Mouse (Mus musculus): ENCODE measurements around the gene Ttc16.
A peak's percentile ranks its signal among the peaks of the same experiment; 100 is the strongest.

The Ttc16 gene

DNA sequence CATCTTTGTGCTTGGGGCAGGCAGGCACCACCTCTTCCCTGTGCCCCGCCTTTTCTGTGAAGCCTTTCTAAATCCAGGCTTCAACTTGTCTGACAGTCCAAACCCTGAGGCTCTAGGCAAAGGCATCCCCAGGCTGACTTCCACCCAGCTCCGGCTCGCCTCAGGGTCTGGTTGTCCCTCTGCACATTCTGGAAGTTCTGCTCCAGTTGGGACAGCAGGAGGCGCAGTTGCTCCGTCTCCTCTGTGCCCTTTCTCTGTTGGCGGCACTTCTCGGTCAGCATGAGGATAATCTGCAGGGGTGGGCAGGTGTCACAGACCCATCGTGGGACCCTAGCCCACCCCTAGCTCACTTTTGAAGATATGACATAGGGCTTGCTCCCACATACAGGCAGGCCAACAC, 3.7 kb upstream of the Ttc16 start:
- peak; percentile 68 for DNase-seq

DNA sequence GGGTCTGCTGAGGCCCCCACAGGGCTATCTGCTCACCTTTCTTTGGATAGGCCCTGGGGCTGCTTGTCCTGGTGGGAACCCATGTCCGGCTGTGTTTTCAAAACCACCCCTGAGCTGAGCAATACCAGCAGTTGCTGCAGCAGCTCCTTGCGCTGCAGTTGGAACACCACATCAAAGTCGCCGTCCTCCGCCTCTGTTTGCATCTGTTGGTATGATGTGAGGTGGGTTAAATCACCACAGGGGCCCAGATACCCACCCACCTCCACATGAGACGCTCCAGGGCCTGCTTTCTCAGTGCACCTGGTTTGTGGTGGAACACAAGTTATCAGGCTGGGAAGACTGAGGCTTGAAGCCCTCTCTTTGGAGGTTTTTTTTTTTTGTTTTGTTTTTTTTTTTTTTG, 2.6 kb upstream of the Ttc16 start:
- DNase-seq: no peak

DNA sequence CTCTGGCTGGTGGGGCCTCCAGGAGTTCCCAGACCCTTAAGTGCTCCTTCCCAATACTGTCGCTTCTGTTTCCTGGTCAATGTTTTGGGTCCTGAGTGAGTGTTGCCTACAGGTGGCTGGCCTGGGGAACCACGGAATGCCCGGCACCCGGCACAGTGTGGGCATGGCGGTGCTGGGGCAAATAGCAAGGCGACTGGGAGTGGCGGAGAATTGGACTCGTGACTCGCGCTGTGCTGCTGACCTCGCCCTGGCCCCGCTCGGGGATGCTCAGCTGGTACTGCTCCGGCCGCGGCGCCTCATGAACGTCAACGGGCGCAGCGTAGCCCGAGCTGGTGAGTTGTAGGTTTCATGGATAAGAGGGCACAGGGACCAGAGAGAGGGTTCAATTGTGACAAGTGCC, 759 bp upstream of the Ttc16 start:
- DNase-seq: no peak

DNA sequence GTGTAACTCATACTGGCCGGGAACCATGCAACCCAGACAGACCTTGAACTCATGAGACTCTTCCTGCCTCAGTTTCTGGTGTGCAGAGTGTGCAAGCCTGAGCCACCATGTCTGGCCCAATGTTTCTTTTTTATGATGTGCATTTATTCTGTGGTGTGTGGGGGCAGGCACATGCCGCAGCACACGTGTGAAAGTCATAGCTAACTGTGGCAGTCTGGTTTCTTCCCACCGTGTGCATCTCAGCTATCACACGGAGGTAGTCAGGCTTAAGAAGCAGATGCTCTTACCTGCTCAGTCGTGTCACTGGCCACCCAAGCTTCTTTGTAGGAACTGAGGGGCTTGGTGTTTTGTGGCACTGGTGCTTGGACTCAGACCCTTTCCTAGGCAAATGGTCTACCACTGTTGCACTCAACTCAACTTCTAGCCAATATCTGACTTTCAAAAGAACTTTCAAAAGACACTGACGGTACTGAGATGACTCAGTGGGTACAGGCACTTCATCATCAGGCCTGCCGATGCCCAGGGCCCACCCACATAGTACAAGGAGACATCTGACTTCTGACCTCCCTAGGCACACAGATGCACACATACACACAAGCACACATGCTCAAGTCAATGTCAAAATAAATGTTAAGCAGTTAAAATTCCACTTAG, 2.7 kb downstream of the Ttc16 start:
- DNase-seq: no peak

DNA sequence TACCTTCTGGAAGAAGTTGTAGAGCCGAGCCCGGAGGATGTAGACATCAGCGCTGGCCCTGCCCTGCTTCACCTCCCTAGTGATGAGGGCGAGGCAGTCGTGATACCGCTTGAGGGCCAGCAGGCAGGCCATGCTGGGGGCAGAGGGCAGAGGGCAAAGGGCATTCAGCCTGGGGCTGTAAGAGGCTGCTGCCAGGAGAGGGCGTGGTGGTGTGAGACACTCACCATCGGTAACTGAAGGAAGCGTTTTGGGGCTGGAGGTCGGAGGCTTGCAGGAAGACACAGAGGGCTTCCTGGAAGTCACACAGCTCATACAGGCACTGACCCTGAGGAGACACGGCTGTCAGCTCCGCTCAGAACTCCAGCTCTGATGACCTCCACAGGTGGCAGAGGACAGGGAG, 3.5 kb downstream of the Ttc16 start:
- DNase-seq: no peak

DNA sequence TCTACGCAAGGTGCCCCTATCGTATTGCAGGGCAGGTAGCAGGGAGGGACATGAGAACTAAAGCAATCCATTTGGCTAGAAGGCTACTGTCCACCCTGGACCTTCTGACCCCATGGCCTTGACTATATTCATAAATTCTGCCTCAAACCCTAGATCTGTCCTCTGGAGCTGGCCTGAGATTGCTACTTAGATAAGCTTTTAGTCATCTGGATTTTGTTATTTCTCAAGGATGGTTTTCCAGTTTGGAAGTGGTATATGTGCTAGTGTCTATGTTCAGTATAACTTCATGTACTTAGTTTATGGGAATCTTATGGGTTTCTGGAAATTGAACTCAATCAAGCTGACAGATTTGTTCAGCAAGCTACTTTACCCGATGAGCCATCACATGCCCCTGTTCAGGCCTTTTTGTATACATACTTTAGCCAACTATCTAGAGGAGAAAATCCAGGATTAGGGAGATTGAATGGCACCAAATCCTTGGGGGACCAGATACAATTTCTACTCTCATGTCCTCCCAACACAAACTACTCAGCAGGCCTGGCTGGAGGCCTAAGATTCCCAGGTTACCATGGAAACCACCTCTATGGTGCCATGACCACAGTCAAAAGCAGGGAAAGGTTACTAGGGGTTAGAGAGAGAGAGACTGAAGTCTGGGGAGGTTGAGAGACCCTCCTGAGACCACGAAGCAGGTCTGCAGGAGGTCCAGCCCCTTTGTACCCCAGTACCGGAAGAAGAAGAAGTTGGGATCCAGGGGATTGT, 5.9 kb downstream of the Ttc16 start:
- DNase-seq: no peak

DNA sequence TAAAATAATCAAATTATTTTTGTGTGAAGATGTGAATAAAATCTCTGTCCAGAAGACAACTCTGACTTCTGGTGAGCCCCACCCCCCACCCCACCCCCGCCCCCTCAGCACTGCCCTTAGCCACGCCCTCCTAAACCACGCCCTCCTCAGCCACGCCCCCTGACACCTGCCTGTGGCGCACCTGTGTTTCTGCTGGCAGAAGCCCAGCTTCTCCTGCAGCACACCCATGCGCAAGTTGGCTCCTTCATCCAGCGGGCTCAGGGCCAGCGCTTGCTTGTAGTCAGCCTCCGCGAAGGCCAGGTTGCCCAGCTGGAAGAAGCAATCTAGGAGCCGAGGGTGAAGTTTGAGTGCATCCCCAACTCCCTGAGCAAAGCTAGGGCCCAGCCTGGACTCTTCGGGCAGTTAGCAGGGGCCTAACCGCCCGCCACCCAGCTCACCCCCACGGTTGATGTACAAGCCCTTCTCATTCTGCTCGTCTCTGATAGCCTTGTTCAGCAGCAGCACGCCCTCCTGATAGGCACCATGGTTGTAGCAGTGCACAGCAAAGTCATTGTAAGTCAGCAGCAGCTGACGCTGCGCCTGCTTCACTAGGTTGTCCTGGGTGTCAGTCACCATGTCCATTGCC, 6.7 kb downstream of the Ttc16 start:
- peak; percentile 49 for DNase-seq

DNA sequence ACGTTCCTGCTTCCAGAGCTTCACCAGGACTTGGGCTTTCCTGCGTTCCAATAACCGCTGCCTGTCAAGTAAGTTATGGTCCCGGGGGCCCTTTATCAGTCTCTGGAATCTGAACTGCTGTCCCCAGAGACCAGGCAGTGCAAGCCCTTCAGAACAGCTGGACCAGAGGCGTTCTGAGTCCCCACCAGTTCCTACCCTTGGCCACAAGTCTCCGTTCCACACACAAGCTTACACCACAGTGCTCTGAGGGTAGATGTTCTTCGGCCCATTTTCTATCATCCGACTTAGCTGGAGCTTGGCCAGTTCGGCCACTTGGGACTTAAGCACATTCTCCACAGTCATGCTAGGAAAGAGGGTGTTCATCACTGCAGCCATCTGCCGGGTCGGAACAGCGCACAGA, 8.2 kb downstream of the Ttc16 start:
- no peak for DNase-seq

DNA sequence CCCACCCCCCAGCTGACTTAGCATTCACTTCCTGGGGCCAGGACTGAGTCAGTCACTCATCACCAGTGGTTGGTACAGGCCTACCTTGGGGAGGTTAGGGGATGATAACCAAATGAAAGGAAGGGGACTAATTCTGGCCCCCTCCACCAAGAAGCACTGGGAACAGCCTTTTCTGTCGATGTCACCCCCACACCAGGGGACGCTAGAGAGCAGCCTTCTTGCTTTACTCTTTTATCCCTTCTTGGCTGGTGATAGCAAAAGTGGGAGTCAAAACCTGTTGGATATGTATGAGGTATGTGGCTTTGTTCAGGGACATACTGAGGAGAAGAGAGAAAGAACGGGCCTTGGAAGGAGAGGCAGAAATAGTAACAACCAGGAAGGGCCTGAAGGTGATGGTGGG, 12.1 kb downstream of the Ttc16 start:
- no peak for DNase-seq

DNA sequence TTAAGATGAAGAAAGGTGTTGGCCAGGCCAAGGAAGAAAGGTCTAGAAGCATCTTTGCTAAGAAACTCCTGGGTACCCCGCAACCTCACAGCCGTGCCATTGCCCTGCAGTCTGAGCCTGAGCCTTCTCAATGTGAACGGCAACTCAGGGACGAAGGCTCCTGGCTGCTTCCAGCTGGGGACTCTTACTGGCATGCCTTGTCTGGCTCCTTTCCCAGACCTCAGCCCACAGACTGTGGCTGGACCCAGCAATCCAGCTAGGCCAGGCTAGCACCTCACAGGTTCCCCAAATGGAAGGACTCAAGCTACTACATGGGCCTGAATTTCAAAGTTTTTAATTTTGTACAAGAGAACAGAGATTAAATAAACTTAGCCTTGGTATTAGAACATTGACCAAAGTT, 13.6 kb downstream of the Ttc16 start:
- DNase-seq: no peak

DNA sequence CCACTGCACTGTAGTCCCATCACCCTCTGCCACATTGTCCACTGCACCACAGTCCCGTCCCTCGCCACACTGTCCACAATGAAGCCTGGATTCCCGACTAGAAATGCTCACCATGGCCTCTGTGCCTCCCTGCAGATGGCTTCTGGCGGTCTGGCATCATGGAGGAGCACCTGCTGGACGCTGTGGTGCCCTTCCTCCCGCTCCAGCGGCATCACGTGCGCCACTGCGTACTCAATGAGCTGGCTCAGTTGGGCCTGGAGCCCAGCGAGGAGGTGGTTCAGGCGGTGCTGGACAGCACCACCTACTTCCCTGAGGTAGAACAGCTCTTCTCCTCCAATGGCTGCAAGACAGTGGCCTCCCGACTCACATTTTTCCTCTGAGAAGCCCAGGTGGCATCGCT, 14.1 kb downstream of the Ttc16 start:
- DNase-seq: no peak

DNA sequence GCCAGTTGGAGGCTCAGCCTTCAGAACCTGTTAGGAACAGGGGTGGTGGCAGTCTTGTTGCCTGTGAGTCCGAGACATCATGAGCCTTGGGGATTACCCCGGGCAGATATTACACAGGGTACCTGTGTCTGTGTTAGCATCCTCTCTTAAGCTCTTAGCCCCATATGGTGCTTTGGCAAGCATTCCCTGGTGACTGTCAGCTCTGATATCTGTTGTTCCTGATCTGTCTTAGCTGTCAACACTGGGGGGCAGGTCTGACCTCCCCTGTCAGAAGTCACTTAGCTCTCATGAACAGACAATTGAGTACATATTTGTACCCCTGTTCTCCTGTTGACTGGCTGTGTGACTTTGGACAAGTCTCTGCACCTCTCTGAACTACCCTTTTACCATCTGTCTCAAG, 16.4 kb downstream of the Ttc16 start:
- no peak for DNase-seq

DNA sequence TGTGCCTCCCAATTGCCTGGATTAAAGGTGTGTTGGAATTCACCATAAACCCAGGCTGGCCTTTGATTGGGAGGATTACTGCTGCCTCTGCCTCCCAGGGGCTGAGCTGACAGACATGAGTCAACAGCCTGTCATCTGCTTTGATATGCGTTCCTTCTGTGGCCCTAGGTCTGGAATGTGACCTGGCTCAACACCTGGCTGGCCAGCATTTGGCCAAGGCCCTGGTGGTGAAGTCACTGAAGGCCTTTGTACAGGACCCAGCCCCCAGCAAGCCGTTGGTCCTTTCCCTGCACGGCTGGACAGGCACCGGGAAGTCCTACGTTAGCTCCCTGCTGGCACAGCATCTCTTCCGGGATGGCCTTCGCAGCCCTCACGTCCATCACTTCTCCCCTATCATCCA, 16.9 kb downstream of the Ttc16 start:
- no peak for DNase-seq

DNA sequence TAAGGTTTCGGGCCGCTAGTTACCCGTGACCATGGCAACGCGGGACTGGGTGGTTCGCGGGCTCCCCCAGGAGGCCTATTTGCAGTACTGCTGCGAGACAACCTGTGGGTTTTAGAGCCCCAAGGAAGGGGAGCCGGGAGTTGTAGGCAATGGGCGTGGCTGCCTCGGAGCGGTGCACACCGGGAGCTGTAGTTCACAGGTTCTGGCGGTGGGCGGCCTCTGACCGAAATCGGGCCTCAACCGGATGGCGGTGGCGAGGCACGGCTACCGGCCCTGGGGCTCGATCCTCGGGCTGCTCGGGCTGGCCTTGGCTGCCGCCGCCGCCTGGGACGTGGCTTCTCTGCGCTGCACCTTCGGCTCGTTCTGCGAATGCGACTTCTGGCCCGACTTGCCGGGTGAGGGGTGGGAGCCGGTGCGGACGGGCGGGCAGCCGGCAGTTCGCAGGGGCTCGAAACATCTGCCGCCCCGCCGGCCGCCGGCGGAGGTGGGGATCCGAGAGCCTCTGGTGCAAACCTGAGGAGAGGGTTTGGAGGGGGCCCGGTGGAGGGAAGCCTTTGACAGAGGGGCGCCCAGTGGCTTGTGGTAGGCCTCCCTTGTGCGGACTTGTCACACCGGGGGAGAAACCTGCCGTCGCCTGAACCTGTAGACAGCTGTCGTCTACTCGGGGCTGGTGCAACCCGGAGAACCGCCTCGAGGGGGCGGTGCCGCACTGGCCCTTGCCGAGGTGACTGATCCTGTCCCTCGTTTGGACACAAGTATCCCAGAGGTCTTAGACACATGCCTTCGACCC, 18.2 kb downstream of the Ttc16 start, which contains the start of gene Tor2a:
Tor2a (plus strand) TSS at position 179 of the 790 bp plus-strand sequence.
- peak; percentile 94 for DNase-seq

DNA sequence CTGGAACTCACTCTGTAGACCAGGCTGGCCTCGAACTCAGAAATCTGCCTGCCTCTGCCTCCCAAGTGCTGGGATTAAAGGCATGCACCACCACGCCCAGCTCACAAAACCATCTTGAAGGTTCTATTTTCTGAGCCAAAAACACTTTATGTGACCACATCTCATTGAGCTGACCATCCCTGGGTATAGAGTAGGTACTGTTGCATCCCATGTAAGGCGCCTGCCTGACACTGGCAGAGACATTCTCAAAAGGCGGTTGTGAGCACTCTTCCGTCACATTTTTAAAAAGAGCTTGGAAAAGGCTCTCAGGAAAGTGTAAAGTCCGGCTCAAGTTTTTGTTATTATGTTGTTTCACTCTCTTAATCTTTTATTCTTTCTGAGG, 18.8 kb downstream of the Ttc16 start:
- no peak for DNase-seq

DNA sequence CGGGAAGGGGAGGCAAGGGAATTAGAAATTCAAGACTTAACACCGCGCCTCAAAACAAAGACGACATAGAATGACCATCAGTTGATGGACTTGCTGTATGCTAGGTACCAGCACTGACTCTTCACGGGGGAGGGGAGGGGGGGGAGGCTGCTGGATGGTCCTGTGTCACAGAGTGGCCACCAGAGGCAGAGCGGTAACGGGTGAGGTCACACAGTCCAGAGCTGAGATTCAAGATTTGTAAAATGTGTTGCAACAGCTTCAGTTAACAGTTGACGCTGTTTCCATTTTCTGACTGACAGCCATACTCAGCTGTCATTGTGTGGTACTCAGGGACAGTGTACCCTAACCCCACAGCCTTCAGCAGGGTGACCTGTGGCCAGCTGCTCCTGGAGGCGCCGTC, 23.3 kb downstream of the Ttc16 start:
- DNase-seq: no peak

DNA sequence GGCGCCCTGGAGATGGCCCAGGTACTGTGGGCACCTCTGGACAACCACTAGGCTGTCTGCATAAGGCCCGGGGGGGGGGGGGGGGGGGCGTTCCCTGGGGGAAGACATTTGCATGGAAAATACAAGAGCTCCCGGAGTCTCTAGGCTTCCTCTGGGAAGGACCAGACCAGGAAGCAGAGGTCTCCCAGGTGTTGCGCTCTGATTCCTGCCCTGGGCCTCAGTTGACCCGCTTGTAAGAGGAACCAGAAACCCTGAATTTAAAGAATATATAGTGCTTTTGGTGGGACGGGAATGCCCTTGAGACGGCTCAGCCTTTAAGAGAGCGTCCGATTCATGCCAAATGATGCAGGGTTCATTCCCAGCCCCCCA, 23.8 kb downstream of the Ttc16 start:
- no peak for DNase-seq

DNA sequence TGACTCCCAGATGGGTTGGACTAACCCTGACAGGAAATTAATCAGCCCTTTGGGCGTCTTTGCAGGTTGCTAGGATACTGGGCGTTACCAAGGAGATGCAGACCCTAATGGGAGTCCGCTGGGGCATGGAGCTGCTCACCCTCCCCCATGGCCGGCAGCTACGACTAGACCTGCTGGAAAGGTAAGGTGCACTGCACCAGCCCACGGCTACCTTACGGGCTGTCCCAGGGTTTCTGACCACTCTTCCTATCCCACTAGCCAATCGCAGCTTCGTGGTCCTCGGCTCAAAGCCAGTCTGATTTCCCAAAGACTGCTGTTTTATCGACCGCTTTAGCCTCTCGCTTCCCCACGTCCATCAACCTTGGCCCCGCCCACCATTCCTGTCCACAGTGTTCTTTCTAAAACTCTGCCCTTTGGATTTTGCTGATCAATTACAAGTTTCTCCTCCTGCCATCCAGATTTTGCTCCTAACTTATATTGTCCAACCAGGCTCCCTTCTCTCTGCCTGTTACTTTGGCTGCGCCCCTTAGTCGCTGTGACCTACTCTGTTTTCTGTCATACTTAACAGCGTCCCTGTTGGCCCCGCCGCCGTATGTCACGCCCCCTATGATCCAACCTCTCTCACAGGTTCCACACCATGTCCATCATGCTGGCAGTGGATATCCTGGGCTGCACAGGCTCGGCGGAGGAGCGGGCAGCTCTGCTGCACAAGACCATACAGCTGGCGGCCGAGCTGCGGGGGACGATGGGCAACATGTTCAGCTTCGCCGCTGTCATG, 24.4 kb downstream of the Ttc16 start:
- DNase-seq: no peak

DNA sequence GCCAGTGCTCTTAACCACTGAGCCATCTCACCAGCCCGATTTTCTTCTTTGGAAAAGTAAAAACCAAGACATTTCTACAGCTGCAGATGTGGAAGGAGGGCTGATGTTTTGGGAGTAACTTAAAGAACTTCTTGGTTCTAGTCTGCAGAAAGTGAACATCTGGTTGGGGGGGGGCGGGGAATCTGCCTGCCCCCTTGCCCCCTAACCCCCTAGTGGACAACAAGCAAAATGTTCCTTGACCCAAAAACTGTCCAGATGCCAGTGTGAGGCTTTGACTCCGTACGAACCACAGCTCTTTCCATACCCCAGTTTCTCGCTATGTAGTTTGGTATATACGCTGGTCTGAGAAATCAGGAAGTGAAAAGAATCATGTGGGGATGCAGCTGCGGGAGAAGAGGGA, 25.2 kb downstream of the Ttc16 start:
- DNase-seq: no peak

DNA sequence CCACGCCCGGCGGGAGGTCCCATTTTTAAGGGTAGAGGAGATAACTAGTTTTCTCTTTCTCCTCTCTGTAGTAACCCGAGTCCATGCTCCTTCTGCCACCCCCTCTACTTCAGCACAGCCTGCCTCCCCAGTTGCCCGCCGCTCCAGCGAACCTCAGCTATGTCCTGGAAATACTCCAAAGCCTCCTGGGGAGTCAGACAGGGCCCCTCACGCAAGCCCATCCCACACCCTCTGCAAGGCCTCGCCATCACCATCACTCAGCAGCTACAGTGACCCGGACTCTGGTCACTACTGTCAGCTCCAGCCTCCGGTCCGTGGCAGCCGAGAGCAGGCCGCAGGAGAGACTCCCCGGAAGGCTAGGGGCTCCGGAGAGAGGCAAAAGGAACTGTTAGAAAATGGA, 26.4 kb downstream of the Ttc16 start:
- no peak for DNase-seq

DNA sequence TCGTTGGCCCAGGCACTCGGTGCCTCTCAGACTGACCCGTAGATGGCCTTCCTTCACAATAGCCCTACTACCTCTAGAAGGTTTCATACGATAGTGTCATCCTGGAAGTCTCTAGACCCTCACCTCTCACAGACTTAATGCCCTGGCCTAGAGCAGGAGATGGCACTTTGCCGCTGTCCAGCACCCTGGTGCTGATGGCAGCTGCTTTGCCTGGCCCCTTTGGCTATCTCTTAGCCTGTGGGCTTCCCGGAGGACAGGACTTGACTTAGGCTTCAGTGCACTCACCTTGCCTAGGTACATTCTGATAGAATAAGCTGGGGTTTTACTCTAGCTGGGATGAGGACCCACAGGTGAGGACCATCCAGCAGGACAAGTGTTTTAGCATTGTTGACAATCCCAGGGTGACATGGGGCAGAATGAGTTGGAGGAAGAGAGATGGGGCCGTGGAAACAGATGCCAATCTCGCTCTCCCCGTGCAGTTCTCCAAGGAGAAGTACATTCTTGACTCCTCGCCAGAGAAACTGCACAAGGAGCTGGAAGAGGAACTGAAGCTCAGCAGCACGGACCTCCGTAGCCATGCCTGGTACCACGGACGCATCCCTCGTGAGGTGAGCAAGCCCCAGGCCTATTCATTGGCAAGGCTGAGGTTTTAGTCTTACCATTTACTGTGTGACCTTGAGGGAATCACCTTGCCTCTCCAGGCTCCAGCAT, 31.0 kb downstream of the Ttc16 start:
- no peak for DNase-seq

DNA sequence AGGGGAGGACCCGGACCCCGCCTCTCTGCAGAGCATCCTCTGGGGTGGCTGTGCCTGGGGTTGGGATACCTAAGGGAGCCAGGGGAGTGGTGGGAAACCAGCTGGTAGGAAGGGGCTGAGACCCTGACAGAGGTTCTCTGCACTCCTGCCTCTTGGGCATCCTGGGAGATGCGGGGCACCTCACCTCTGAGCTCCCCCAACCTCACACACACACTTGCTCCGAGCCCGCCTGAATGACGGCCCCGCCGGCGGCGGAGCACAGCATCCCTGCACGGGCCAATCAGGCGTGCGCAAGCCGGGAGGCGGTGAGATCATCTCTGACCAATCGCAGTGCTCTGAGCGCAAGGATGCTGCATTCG, 33.3 kb downstream of the Ttc16 start:
- DNase-seq: peak; percentile 89
